Mouse (Mus musculus): ENCODE data around the gene Gm47955.
"Not testable (repeated sequence)": the region's sequence is repeated elsewhere in the genome, so short reads cannot be mapped to it uniquely, and the experiment has no call there.

Gene Gm47955

GRCm38 (mm10) chr1:82993947-82994346 lies 33.9 kb downstream of the Gm47955 start:
- DNase-seq = no peak

GRCm38 (mm10) chr1:83000306-83000705 lies 40.2 kb downstream of the Gm47955 start, which contains the start of gene Gm47959:
Gene Gm47959, plus strand, starts transcription at chr1:83000548.
- not testable (repeated sequence) for DNase-seq

GRCm38 (mm10) chr1:83006218-83007179 lies 46.4 kb downstream of the Gm47955 start:
- no peak for DNase-seq

- no peak for DNase-seq
Observed at GRCm38 (mm10) chr1:83007471-83007870, 47.4 kb downstream of the Gm47955 start.

Data from thymus, postnatal 25 days (tissue).